Mouse (Mus musculus): Measurements from ENCODE around the gene Tfap2c.

DNA sequence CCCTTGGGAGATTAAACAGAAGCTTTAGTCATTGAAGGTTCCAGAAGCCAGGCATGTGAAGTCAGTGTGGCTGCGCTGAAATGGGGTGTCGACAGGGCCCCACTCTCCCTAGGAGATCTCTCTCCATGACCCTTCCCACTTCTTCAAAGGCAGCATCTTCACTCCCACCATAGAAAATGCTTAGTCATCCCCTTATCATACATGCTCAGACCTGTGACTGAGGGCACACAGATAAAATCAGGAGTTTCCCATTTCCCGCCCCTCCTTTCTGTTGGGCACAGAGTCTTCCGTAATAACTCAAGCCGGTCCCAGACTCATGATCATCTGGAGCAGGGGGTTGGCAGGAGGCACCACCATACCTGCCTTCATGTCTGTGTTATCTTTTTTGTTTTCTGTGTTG, 41.4 kb downstream of the Tfap2c start:
- TF ChIP-seq ZNF384 (IDR thresholded peaks at IDR 0.05; ENCODE audit: low read depth, low read length): no peak
- no peak for TF ChIP-seq HCFC1 (IDR thresholded peaks at IDR 0.05; ENCODE audit: borderline replicate concordance, insufficient read depth, low read length)
